Mouse (Mus musculus) midbrain, embryonic 13.5 days (tissue): ENCODE measurements around the gene Chd4. TPM values are rescaled to one million over a fixed set of nuclear protein-coding genes. Genes with fewer than 3 reads are reported as not detected.

Experiments
- ATAC-seq: fragments of 200-750 bp; cut with Nextera tagmentation; 2 replicates; pipeline ENCODE4 v1.8.0; 2017; ENCODE audit warnings: mild to moderate bottlenecking, moderate TSS enrichment, moderate library complexity
- H3K27ac ChIP-seq: fragments of 300-500 bp; sonication (generic); 2 replicates; pipeline ENCODE4 v1.5.1; 2015; ENCODE audit warnings: inconsistent platforms, mild to moderate bottlenecking, moderate library complexity
- H3K27me3 ChIP-seq: fragments of 300-500 bp; sonication (generic); 2 replicates; pipeline ENCODE4 v1.6.1; 2015; ENCODE audit warnings: mild to moderate bottlenecking, inconsistent platforms
- H3K36me3 ChIP-seq: fragments of 300-500 bp; sonication (generic); 2 replicates; pipeline ENCODE4 v1.6.1; 2015; ENCODE audit warnings: mild to moderate bottlenecking, inconsistent platforms
- H3K4me1 ChIP-seq: fragments of 300-500 bp; sonication (generic); replicated peaks from 2 replicates; pipeline ENCODE4 v1.6.1; 2015; ENCODE audit warnings: inconsistent platforms
- H3K4me2 ChIP-seq: fragments of 300-500 bp; sonication (generic); replicated peaks from 2 replicates; pipeline ENCODE4 v1.6.1; 2015; ENCODE audit warnings: moderate library complexity, mild to moderate bottlenecking, inconsistent platforms
- H3K4me3 ChIP-seq: fragments of 300-500 bp; sonication (generic); replicated peaks from 2 replicates; pipeline ENCODE4 v1.5.1; 2015; ENCODE audit warnings: mild to moderate bottlenecking, inconsistent platforms
- H3K9ac ChIP-seq: fragments of 300-500 bp; sonication (generic); replicated peaks from 2 replicates; pipeline ENCODE4 v1.6.1; 2015; ENCODE audit warnings: mild to moderate bottlenecking, inconsistent platforms
- H3K9me3 ChIP-seq: fragments of 300-500 bp; sonication (generic); 2 replicates; pipeline ENCODE4 v1.6.1; 2016; ENCODE audit warnings: mild to moderate bottlenecking, inconsistent platforms
- WGBS: fragments of 180-500 bp; shearing (Covaris S2); methylation state at CpG from one replicate; pipeline ENCODE4 v1.1.7; 2015; 5-methylcytosine and 5-hydroxymethylcytosine counted together
- polyA plus RNA-seq: library from polyadenylated mRNA; unstranded; fragments of >200 nt; fragmentation: Nextera tagmentation; extraction: Ambion mirVana; gene quantifications from 2 replicates; pipeline ENCODE4 v1.2.1, GENCODE M21; 2015

Gene Chd4
- polyA plus RNA-seq, 1 experiment from 2014 or later: 133 TPM

DNA sequence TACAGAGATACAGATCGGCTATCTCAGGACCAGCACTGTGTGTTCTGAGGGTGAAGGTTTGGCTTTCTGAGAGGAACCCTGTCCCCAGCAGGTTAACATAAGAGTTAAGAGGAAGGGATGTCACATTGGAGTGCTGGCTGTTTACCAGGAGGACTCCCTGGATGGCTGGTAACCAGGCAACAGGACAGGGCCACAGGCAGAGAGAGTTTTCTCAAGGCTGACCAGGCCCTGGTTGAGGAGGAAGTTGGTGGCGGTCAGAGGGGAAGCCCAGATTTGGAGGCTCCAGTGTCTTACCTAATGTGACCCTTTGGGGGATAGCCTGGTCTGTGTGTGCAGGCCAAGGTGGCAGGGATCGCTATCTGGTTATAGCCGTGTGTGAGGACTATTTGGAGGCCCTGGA lies 51.0 kb downstream of the Chd4 start:
- Histone ChIP-seq H3K4me2 (peak overlapping the region; percentile 89), H3K9me3 (no peaks in the 10 kb centered on the region), H3K27me3 (no peaks in the 10 kb centered on the region), H3K27ac (no peak overlapping the region), H3K4me3 (peak overlapping the region; percentile 71), H3K9ac (peak overlapping the region; percentile 93), H3K36me3 (peaks cover 39% of the 10 kb centered on the region), H3K4me1 (peaks cover 47% of the 10 kb centered on the region)
- WGBS: 82% methylated on average over 4 of the region's 4 CpGs
- ATAC-seq: no peak

DNA sequence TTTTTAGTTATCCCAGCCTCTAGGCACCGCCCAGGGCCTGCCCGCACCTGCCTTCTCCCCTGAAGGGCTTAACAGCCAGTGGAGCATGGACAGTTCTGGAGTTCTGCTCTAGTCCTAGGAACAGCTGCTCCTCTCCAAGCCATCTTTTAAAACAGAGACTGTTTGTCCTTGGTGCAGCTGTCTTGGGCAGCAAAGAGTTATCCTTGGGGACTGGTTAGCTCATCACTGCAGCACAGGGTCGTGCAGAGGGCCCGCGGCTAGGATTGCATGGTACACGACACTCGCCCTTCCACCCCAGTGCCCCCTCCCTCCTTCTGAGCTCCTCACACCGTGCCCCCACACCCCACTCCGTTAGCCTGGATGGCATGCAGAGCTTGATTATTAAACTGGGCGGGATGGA lies 51.5 kb downstream of the Chd4 start:
- H3K4me3 ChIP-seq: peak overlapping the region; percentile 71
- WGBS: 57% methylated on average over 10 of the region's 10 CpGs
- H3K36me3 ChIP-seq: peaks cover 38% of the 10 kb centered on the region
- no peaks in the 10 kb centered on the region for H3K27me3 ChIP-seq
- peaks cover 47% of the 10 kb centered on the region for H3K4me1 ChIP-seq
- peak overlapping the region; percentile 89 for H3K4me2 ChIP-seq
- H3K27ac ChIP-seq: peak overlapping the region; percentile 5; the same call in 1 of the 2 replicates
- peak overlapping the region; percentile 93 for H3K9ac ChIP-seq
- ATAC-seq: no peak
- H3K9me3 ChIP-seq: no peaks in the 10 kb centered on the region

GRCm38 (mm10) chr6:125148251-125148925 lies 52.6 kb downstream of the Chd4 start:
- Histone ChIP-seq H3K9me3 (no peaks in the 10 kb centered on the region), H3K4me3 (no peak overlapping the region), H3K27ac (peak overlapping the region; percentile 39), H3K36me3 (peaks cover 39% of the 10 kb centered on the region), H3K27me3 (no peaks in the 10 kb centered on the region), H3K4me1 (peaks cover 47% of the 10 kb centered on the region), H3K4me2 (peak overlapping the region; percentile 89), H3K9ac (peak overlapping the region; percentile 93)
- WGBS: 76% methylated on average over 18 of the region's 18 CpGs
- ATAC-seq: no peak

GRCm38 (mm10) chr6:125148926-125149568 lies 53.3 kb downstream of the Chd4 start:
- no peaks in the 10 kb centered on the region for H3K27me3 ChIP-seq
- WGBS: 81% methylated on average over 16 of the region's 16 CpGs
- peaks cover 41% of the 10 kb centered on the region for H3K36me3 ChIP-seq
- peak overlapping the region; percentile 93 for H3K9ac ChIP-seq
- no peak for ATAC-seq
- peak overlapping the region; percentile 89; the same call in 1 of the 2 replicates for H3K4me2 ChIP-seq
- peak overlapping the region; percentile 39; the same call in 1 of the 2 replicates for H3K27ac ChIP-seq
- H3K9me3 ChIP-seq: no peaks in the 10 kb centered on the region
- no peak overlapping the region for H3K4me3 ChIP-seq
- peaks cover 47% of the 10 kb centered on the region for H3K4me1 ChIP-seq

DNA sequence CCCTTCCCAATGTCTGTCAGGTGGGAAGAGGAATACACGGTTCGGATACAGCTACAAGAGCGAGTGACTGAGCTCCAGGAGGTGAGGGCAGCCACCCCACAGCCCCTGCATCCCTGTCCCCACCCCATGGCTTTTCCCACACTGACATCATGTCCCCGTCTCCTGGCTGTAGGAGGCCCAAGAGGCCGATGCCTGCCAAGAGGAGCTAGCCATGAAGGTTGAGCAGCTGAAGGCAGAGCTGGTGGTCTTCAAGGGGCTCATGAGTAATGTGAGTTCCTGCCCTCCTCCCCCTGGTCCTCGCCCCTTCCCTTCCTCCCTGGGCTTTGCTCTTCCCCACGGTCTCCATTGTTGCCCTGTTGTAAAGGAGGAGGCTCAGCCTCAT lies 53.8 kb downstream of the Chd4 start:
- H3K27ac ChIP-seq: no peak overlapping the region
- ATAC-seq: no peak
- peaks cover 39% of the 10 kb centered on the region for H3K36me3 ChIP-seq
- WGBS: 78% methylated on average over 7 of the region's 7 CpGs
- H3K9me3 ChIP-seq: no peaks in the 10 kb centered on the region
- no peaks in the 10 kb centered on the region for H3K27me3 ChIP-seq
- H3K4me1 ChIP-seq: peaks cover 44% of the 10 kb centered on the region
- no peak overlapping the region for H3K4me3 ChIP-seq
- H3K9ac ChIP-seq: peak overlapping the region; percentile 93; the same call in 1 of the 2 replicates
- H3K4me2 ChIP-seq: no peak overlapping the region

DNA sequence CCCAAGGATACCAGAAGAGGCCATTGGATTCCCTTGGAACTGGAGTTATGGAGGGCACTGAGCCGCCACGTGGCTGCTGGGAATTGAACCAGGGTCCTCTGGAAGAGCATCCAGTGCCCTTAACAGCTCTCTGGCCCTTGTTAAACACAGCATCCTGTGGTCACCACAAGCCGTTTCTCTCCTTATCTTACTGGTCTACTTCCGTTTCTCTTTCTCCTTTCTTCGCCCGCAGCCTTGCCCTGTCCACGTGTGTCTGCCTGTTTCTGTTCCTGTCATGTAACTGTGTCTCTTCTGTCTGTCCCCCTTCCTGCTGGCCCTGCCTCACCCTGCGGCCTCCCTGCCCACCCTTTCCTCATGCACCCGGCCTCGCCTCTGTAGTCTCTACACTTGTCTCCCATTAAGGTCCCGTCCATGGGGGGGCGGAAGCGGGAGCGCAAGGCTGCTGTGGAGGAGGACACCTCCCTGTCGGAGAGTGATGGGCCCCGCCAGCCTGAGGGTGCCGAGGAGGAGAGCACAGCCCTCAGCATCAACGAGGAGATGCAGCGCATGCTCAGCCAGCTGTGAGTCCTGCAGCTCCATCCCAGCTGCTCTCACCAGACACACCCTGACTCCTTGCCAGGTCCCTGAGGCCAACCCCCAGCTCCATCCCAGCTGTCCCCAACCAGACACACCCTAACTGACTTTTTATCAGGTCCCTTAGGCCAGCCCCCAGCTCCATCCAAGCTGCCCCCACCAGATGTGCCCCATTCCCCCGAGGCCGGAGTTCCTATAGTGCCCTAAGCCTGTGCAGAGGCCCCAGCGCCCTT lies 56.6 kb downstream of the Chd4 start:
- 88% methylated on average over 22 of the region's 22 CpGs for WGBS
- no peaks in the 10 kb centered on the region for H3K9me3 ChIP-seq
- H3K9ac ChIP-seq: no peak overlapping the region
- H3K4me2 ChIP-seq: no peak overlapping the region
- H3K4me1 ChIP-seq: peaks cover 30% of the 10 kb centered on the region
- peaks cover 46% of the 10 kb centered on the region for H3K36me3 ChIP-seq
- no peaks in the 10 kb centered on the region for H3K27me3 ChIP-seq
- ATAC-seq: no peak
- no peak overlapping the region for H3K27ac ChIP-seq
- H3K4me3 ChIP-seq: no peak overlapping the region

GRCm38 (mm10) chr6:125153018-125153389 lies 57.2 kb downstream of the Chd4 start:
- ATAC-seq: no peak
- no peaks in the 10 kb centered on the region for H3K9me3 ChIP-seq
- H3K27ac ChIP-seq: no peak overlapping the region
- no peaks in the 10 kb centered on the region for H3K27me3 ChIP-seq
- 79% methylated on average over 5 of the region's 5 CpGs for WGBS
- no peak overlapping the region for H3K4me3 ChIP-seq
- H3K4me2 ChIP-seq: no peak overlapping the region
- peaks cover 50% of the 10 kb centered on the region for H3K36me3 ChIP-seq
- peaks cover 30% of the 10 kb centered on the region for H3K4me1 ChIP-seq
- H3K9ac ChIP-seq: no peak overlapping the region

DNA sequence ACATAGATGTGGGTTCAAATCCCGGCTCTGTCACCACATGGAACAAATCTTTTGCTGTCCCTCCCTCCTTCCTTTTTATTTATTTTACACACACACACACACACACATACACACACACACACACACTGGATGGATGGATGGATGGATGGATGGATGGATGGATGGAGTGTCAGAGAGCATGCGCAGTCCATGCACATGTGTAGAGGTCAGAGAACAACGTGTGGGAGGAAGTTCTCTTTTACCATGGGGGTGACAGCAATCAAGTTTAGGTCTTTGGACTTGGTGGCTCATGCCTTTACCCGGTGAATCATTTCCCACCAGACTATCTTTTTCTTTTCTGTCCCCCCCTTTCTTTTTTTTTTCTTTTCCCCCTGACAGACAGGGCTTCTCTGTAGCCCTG lies 57.9 kb downstream of the Chd4 start:
- peaks cover 54% of the 10 kb centered on the region for H3K36me3 ChIP-seq
- 96% methylated on average over 4 of the region's 4 CpGs for WGBS
- no peak for ATAC-seq
- H3K9ac ChIP-seq: no peak overlapping the region
- H3K4me2 ChIP-seq: no peak overlapping the region
- no peaks in the 10 kb centered on the region for H3K27me3 ChIP-seq
- no peak overlapping the region for H3K4me3 ChIP-seq
- no peak overlapping the region for H3K27ac ChIP-seq
- no peaks in the 10 kb centered on the region for H3K9me3 ChIP-seq
- peaks cover 23% of the 10 kb centered on the region for H3K4me1 ChIP-seq

DNA sequence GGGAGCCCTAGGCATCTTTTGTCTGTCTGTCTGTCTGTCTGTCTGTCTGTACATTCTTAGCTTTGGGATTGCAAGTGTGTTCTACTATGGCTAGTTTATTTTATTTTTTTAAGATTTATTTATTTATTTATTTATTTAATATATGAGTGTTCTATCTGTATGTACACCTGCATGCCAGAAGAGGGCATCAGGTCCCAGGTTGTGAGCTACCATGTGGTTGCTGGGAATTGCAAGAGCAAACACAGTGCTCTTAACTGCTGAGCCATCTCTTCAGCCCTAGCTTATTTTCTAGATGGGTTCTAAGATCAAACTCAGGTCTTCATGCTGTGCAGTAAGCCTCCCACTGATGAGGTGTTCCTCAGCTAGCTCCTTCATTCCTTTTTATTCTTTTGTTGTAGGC lies 58.8 kb downstream of the Chd4 start:
- no peaks in the 10 kb centered on the region for H3K27me3 ChIP-seq
- H3K36me3 ChIP-seq: peaks cover 60% of the 10 kb centered on the region
- no peaks in the 10 kb centered on the region for H3K9me3 ChIP-seq
- H3K27ac ChIP-seq: no peak overlapping the region
- H3K4me2 ChIP-seq: no peak overlapping the region
- H3K9ac ChIP-seq: no peak overlapping the region
- no peak for ATAC-seq
- no peak overlapping the region for H3K4me3 ChIP-seq
- peaks cover 14% of the 10 kb centered on the region for H3K4me1 ChIP-seq

GRCm38 (mm10) chr6:125155262-125155661 lies 59.5 kb downstream of the Chd4 start:
- no peaks in the 10 kb centered on the region for H3K9me3 ChIP-seq
- ATAC-seq: no peak
- no peak overlapping the region for H3K9ac ChIP-seq
- no peak overlapping the region for H3K27ac ChIP-seq
- no peaks in the 10 kb centered on the region for H3K27me3 ChIP-seq
- H3K36me3 ChIP-seq: peaks cover 64% of the 10 kb centered on the region
- WGBS: 82% methylated on average over 8 of the region's 8 CpGs
- no peak overlapping the region for H3K4me2 ChIP-seq
- H3K4me3 ChIP-seq: no peak overlapping the region
- H3K4me1 ChIP-seq: peaks cover 15% of the 10 kb centered on the region

DNA sequence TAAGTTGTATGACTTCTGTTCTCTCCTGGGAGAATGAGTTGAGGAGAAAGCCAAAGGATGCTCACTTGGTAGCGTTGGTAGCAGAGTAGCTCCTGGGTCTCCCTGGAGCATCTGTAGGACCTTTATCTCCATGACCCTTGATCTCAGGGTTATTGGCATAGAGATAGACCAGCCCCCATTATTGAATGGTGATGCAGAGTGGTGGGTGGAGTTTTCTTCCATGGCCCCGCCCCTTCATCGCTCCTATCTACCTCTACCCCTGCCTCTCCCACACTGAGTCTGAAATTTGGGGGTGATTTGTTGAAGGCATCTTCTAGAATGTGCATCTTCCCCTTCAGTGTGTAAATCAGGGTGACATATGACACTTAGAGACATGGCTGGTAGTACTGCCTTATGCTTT lies 60.7 kb downstream of the Chd4 start:
- Histone ChIP-seq H3K27ac (no peak overlapping the region), H3K4me1 (peaks cover 27% of the 10 kb centered on the region), H3K27me3 (no peaks in the 10 kb centered on the region), H3K9me3 (no peaks in the 10 kb centered on the region), H3K9ac (no peak overlapping the region), H3K4me2 (no peak overlapping the region), H3K36me3 (peaks cover 70% of the 10 kb centered on the region), H3K4me3 (no peak overlapping the region)
- WGBS: 83% methylated on average over 3 of the region's 3 CpGs
- no peak for ATAC-seq

- Histone ChIP-seq H3K27ac (peak overlapping the region; percentile 81), H3K27me3 (no peaks in the 10 kb centered on the region), H3K4me1 (peaks cover 29% of the 10 kb centered on the region), H3K4me3 (no peak overlapping the region), H3K4me2 (no peak overlapping the region), H3K9me3 (no peaks in the 10 kb centered on the region), H3K36me3 (peaks cover 69% of the 10 kb centered on the region), H3K9ac (peak overlapping the region; percentile 48)
- 14% methylated on average over 7 of the region's 7 CpGs for WGBS
- no peak for ATAC-seq
These were observed 61.3 kb downstream of the Chd4 start for GRCm38 (mm10) chr6:125156903-125157614.
